Mouse (Mus musculus): ENCODE results near the gene Il11. TPM values are rescaled to one million over a fixed set of nuclear protein-coding genes. Genes with fewer than 3 reads are reported as not detected.

The Il11 gene
- polyA plus RNA-seq (2012; fragmentation: generic; extraction: Trizol) = under 1 TPM; 0.66 to 0.91 TPM

GRCm38 (mm10) chr7:4782759-4783158, at the start of gene Il11, which contains the start of gene Tmem190:
Il11 (minus strand) TSS chr7:4782859.
Tmem190 (plus strand) TSS chr7:4782937.

GRCm38 (mm10) chr7:4812303-4813104, 29.8 kb upstream of the Il11 start, which contains the start of gene Ube2s:
Ube2s (minus strand) TSS chr7:4812590.

GRCm38 (mm10) chr7:4792278-4793212, 9.9 kb upstream of the Il11 start, which contains the start of gene Rpl28:
Rpl28 (plus strand) TSS chr7:4792874.

GRCm38 (mm10) chr7:4789436-4789935, 6.8 kb upstream of the Il11 start, which contains the start of gene Tmem238:
Tmem238 (minus strand) TSS chr7:4789656.

GRCm38 (mm10) chr7:4771202-4771601, 11.5 kb downstream of the Il11 start, which contains the start of gene Fam71e2:
Fam71e2 (minus strand) TSS chr7:4771302.

GRCm38 (mm10) chr7:4752821-4753570, 29.7 kb downstream of the Il11 start, which contains the start of gene Cox6b2:
Cox6b2 (minus strand) TSS chr7:4753094.

GRCm38 (mm10) chr7:4739544-4740275, 42.9 kb downstream of the Il11 start, which contains the start of gene Kmt5c:
Kmt5c (plus strand) TSS chr7:4740115.

GRCm38 (mm10) chr7:4725169-4725568, 57.5 kb downstream of the Il11 start, which contains the start of gene Tmem150b:
Tmem150b (minus strand) TSS chr7:4725249.

Other genes starting within 250 kb of the Il11 start
- under 1 TPM in 1 of 2 experiments, not detected in 1; 0.04 TPM for gene Syt5, start 235.3 kb downstream of the Il11 start, polyA plus RNA-seq (2012; fragmentation: generic; extraction: Trizol)
- not detected for gene Ptprh, start 178.8 kb downstream of the Il11 start, polyA plus RNA-seq (2012; fragmentation: generic; extraction: Trizol)
- 1 to 10 TPM; 1.9 to 4.9 TPM for gene Tmem86b, start 151.4 kb downstream of the Il11 start, polyA plus RNA-seq (2012; fragmentation: generic; extraction: Trizol)
- gene Ppp6r1, start 123.8 kb downstream of the Il11 start, polyA plus RNA-seq (2012; fragmentation: generic; extraction: Trizol) = 10 to 100 TPM; 24.9 to 47.9 TPM
- gene Hspbp1, start 97.8 kb downstream of the Il11 start, polyA plus RNA-seq (2012; fragmentation: generic; extraction: Trizol) = 100 to 1,000 TPM in 1 of 2 experiments, 10 to 100 TPM in 1; 56.4 to 125 TPM
- 10 to 100 TPM in 1 of 2 experiments, 1 to 10 TPM in 1; 3.8 to 11.2 TPM for gene Brsk1, start 92.3 kb downstream of the Il11 start, polyA plus RNA-seq (2012; fragmentation: generic; extraction: Trizol)
- gene Tmem150b, start 57.6 kb downstream of the Il11 start, polyA plus RNA-seq (2012; fragmentation: generic; extraction: Trizol) = under 1 TPM; 0.02 to 0.27 TPM
- gene Kmt5c, start 42.7 kb downstream of the Il11 start, polyA plus RNA-seq (2012; fragmentation: generic; extraction: Trizol) = 10 to 100 TPM in 1 of 2 experiments, 1 to 10 TPM in 1; 6.4 to 30.2 TPM
- under 1 TPM; 0.08 to 0.26 TPM for gene Cox6b2, start 29.8 kb downstream of the Il11 start, polyA plus RNA-seq (2012; fragmentation: generic; extraction: Trizol)
- not detected for gene Fam71e2, start 11.6 kb downstream of the Il11 start, polyA plus RNA-seq (2012; fragmentation: generic; extraction: Trizol)
- 1 to 10 TPM in 1 of 2 experiments, under 1 TPM in 1; 0.61 to 1.1 TPM for gene Tmem190, start 78 bp upstream of the Il11 start, polyA plus RNA-seq (2012; fragmentation: generic; extraction: Trizol)
- 10 to 100 TPM in 1 of 2 experiments, 1 to 10 TPM in 1; 9.5 to 53.2 TPM for gene Tmem238, start 6.8 kb upstream of the Il11 start, polyA plus RNA-seq (2012; fragmentation: generic; extraction: Trizol)
- over 10,000 TPM in 1 of 2 experiments, 1,000 to 10,000 TPM in 1; 4,560 to 11,128 TPM for gene Rpl28, start 10.0 kb upstream of the Il11 start, polyA plus RNA-seq (2012; fragmentation: generic; extraction: Trizol)
- 100 to 1,000 TPM; 315 to 381 TPM for gene Ube2s, start 29.7 kb upstream of the Il11 start, polyA plus RNA-seq (2012; fragmentation: generic; extraction: Trizol)
- gene Shisa7, start 61.8 kb upstream of the Il11 start, polyA plus RNA-seq (2012; fragmentation: generic; extraction: Trizol) = not detected
- under 1 TPM; 0.18 to 0.59 TPM for gene Isoc2b, start 87.4 kb upstream of the Il11 start, polyA plus RNA-seq (2012; fragmentation: generic; extraction: Trizol)
- 1 to 10 TPM; 1.5 to 3.4 TPM for gene Isoc2a, start 94.3 kb upstream of the Il11 start, polyA plus RNA-seq (2012; fragmentation: generic; extraction: Trizol)
- gene Gm36210, start 123.7 kb upstream of the Il11 start, polyA plus RNA-seq (2012; fragmentation: generic; extraction: Trizol) = under 1 TPM in 1 of 2 experiments, not detected in 1; 0.19 TPM
- 10 to 100 TPM in 1 of 2 experiments, 1 to 10 TPM in 1; 8.1 to 11.7 TPM for gene Zfp628, start 132.4 kb upstream of the Il11 start, polyA plus RNA-seq (2012; fragmentation: generic; extraction: Trizol)
- 1 to 10 TPM in 1 of 2 experiments, under 1 TPM in 1; 0.78 to 6.7 TPM for gene Nat14, start 139.2 kb upstream of the Il11 start, polyA plus RNA-seq (2012; fragmentation: generic; extraction: Trizol)
- 10 to 100 TPM in 1 of 2 experiments, 1 to 10 TPM in 1; 4.7 to 87.9 TPM for gene Ssc5d, start 142.9 kb upstream of the Il11 start, polyA plus RNA-seq (2012; fragmentation: generic; extraction: Trizol)
- gene Sbk2, start 181.5 kb upstream of the Il11 start, polyA plus RNA-seq (2012; fragmentation: generic; extraction: Trizol) = under 1 TPM; 0.01 to 0.13 TPM
- gene Sbk3, start 188.3 kb upstream of the Il11 start, polyA plus RNA-seq (2012; fragmentation: generic; extraction: Trizol) = under 1 TPM; 0.01 to 0.13 TPM
- gene Zfp579, start 213.3 kb upstream of the Il11 start, polyA plus RNA-seq (2012; fragmentation: generic; extraction: Trizol) = 10 to 100 TPM in 1 of 2 experiments, 1 to 10 TPM in 1; 7.9 to 20.1 TPM
- 10 to 100 TPM; 24.7 to 30.2 TPM for gene Zfp524, start 231.6 kb upstream of the Il11 start, polyA plus RNA-seq (2012; fragmentation: generic; extraction: Trizol)
- 10 to 100 TPM; 22.6 to 29.6 TPM for gene Fiz1, start 231.8 kb upstream of the Il11 start, polyA plus RNA-seq (2012; fragmentation: generic; extraction: Trizol)
- gene Gm44973, start 232.6 kb upstream of the Il11 start, polyA plus RNA-seq (2012; fragmentation: generic; extraction: Trizol) = under 1 TPM; 0.14 to 0.17 TPM
- gene Zfp865, start 237.5 kb upstream of the Il11 start, polyA plus RNA-seq (2012; fragmentation: generic; extraction: Trizol) = 10 to 100 TPM in 1 of 2 experiments, 1 to 10 TPM in 1; 6.3 to 24.5 TPM
- gene Ccdc106, start 237.7 kb upstream of the Il11 start, polyA plus RNA-seq (2012; fragmentation: generic; extraction: Trizol) = under 1 TPM; 0.12 to 0.55 TPM